Mouse (Mus musculus) limb, embryonic 11.5 days (tissue): ENCODE results near the gene Mrgprb1. TPM values are rescaled to one million over a fixed set of nuclear protein-coding genes. Genes with fewer than 3 reads are reported as not detected.
"Not testable (repeated sequence)": the region's sequence is repeated elsewhere in the genome, so short reads cannot be mapped to it uniquely, and the experiment has no call there.

Experiments
- ATAC-seq: fragments of 200-750 bp; cut with Nextera tagmentation; 2 replicates; pipeline ENCODE4 v1.8.0; 2017; ENCODE audit warnings: low read depth; ENCODE audit not compliant: insufficient number of reproducible peaks, low FRiP score, low TSS enrichment
- DNase-seq: peaks from one replicate; pipeline ENCODE4 v3.0.0-alpha.2; 2015; ENCODE audit warnings: low spot score
- H3K27ac ChIP-seq: fragments of 300-500 bp; sonication (generic); replicated peaks from 2 replicates; pipeline ENCODE4 v1.5.1; 2014; ENCODE audit warnings: low read depth, mild to moderate bottlenecking, low read length
- H3K27me3 ChIP-seq: fragments of 300-500 bp; sonication (generic); 2 replicates; pipeline ENCODE4 v1.6.1; 2014; ENCODE audit warnings: mild to moderate bottlenecking, low read length, mixed read lengths; ENCODE audit not compliant: control insufficient read depth, insufficient read depth
- H3K36me3 ChIP-seq: fragments of 300-500 bp; sonication (generic); 2 replicates; pipeline ENCODE4 v1.6.1; 2014; ENCODE audit warnings: mild to moderate bottlenecking, low read length, moderate library complexity, mixed read lengths; ENCODE audit not compliant: control insufficient read depth, insufficient read depth
- H3K4me1 ChIP-seq: fragments of 300-500 bp; sonication (generic); 2 replicates; pipeline ENCODE4 v1.6.1; 2014; ENCODE audit warnings: low read length, mixed read lengths; ENCODE audit not compliant: control insufficient read depth, insufficient read depth
- H3K4me2 ChIP-seq: fragments of 300-500 bp; sonication (generic); 2 replicates; pipeline ENCODE4 v1.6.1; 2014; ENCODE audit warnings: low read depth, mild to moderate bottlenecking, moderate library complexity; ENCODE audit not compliant: severe bottlenecking
- H3K4me3 ChIP-seq: fragments of 300-500 bp; sonication (generic); 2 replicates; pipeline ENCODE4 v1.5.1; 2014; ENCODE audit warnings: low read depth, low read length
- H3K9ac ChIP-seq: fragments of 300-500 bp; sonication (generic); 2 replicates; pipeline ENCODE4 v1.6.1; 2014; ENCODE audit warnings: mild to moderate bottlenecking, low read length
- H3K9me3 ChIP-seq: fragments of 300-500 bp; sonication (generic); 2 replicates; pipeline ENCODE4 v1.6.1; 2016; ENCODE audit warnings: low read length; ENCODE audit not compliant: control insufficient read depth
- WGBS: fragments of 180-500 bp; shearing (Covaris S2); extraction: QIAGEN DNeasy Blood & Tissue Kit; methylation state at CpG from one replicate; pipeline ENCODE4 v1.1.7; 2014; 5-methylcytosine and 5-hydroxymethylcytosine counted together
- polyA plus RNA-seq: library from polyadenylated mRNA; unstranded; fragments of >200 nt; fragmentation: Nextera tagmentation; extraction: Ambion mirVana; gene quantifications from 2 replicates; pipeline ENCODE4 v1.2.1, GENCODE M21; 2014

The Mrgprb1 gene
- polyA plus RNA-seq: not detected in 2 replicates

DNA sequence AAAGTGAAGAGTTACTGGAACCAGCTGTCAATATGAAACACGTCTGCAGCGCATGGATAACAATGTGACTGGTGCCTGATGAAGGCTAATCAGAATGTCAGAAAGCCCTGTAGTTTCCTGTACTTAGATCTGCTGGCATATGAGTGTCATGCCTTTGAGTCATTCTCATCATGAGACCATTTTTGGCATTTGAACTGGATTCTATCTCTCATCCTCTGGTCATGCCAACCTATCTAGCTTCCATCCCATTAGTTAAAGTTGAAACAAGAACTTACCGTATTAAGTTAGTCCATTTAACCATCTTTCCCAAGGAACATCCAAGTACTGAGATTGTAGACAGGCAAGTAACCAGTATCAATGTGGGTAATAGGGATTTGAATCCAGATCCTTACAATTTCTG is at the start of gene Mrgprb1:
TSS of gene Mrgprb1 (minus strand) at position 101 of the 400 bp plus-strand sequence.
- H3K27me3 ChIP-seq: no peaks in the 10 kb centered on the region
- H3K36me3 ChIP-seq: no peaks in the 10 kb centered on the region
- DNase-seq: no peak
- H3K4me3 ChIP-seq: no peak within 1 kb of the TSS
- no peak within 1 kb of the TSS for H3K4me2 ChIP-seq
- 86% methylated on average over 3 of the region's 3 CpGs for WGBS
- H3K27ac ChIP-seq: no peak within 1 kb of the TSS
- no peak within 1 kb of the TSS for H3K9ac ChIP-seq
- ATAC-seq: no peak
- peaks cover 2% of the 10 kb centered on the region; the same call in 1 of the 2 replicates for H3K9me3 ChIP-seq
- no peaks in the 10 kb centered on the region for H3K4me1 ChIP-seq

- Histone ChIP-seq H3K27ac (no peak within 1 kb of the TSS), H3K4me3 (no peak within 1 kb of the TSS), H3K4me1 (no peaks in the 10 kb centered on the region), H3K9ac (no peak within 1 kb of the TSS), H3K9me3 (no peaks in the 10 kb centered on the region; the same call in 1 of the 2 replicates), H3K27me3 (no peaks in the 10 kb centered on the region), H3K4me2 (no peak within 1 kb of the TSS), H3K36me3 (no peaks in the 10 kb centered on the region)
- ATAC-seq (no peak), DNase-seq (no peak)
Measured at GRCm38 (mm10) chr7:48499221-48499620, 43.1 kb upstream of the Mrgprb1 start, which contains the start of gene Mrgprx2. Mrgprx2 (minus strand) TSS chr7:48499321.

GRCm38 (mm10) chr7:48436581-48436980 is 19.6 kb downstream of the Mrgprb1 start:
- H3K27me3 ChIP-seq: no peaks in the 10 kb centered on the region
- ATAC-seq (no peak), DNase-seq (no peak)
- H3K27ac ChIP-seq: no peak overlapping the region
- H3K9ac ChIP-seq: no peak overlapping the region
- H3K4me1 ChIP-seq: no peaks in the 10 kb centered on the region
- peaks cover 4% of the 10 kb centered on the region; the same call in 1 of the 2 replicates for H3K9me3 ChIP-seq
- H3K4me3 ChIP-seq: no peak overlapping the region
- WGBS: 56% methylated on average over 3 of the region's 3 CpGs
- no peaks in the 10 kb centered on the region for H3K36me3 ChIP-seq
- no peak overlapping the region for H3K4me2 ChIP-seq

GRCm38 (mm10) chr7:48435936-48436335 is 20.2 kb downstream of the Mrgprb1 start:
- not testable (repeated sequence) for H3K4me1 ChIP-seq, ATAC-seq, H3K27me3 ChIP-seq, H3K27ac ChIP-seq, H3K9ac ChIP-seq, H3K36me3 ChIP-seq, H3K9me3 ChIP-seq, H3K4me3 ChIP-seq, H3K4me2 ChIP-seq, DNase-seq
- 81% methylated on average over 3 of the region's 3 CpGs for WGBS

Other genes starting within 250 kb of the Mrgprb1 start
- not detected in 2 replicates for gene Mrgprb8, start 67.8 kb downstream of the Mrgprb1 start, polyA plus RNA-seq
- gene Mrgprx2, start 43.0 kb upstream of the Mrgprb1 start, polyA plus RNA-seq: not detected in 2 replicates
- not detected in 2 replicates for gene Mrgprb2, start 101.7 kb upstream of the Mrgprb1 start, polyA plus RNA-seq
- gene Mrgprb3, start 187.5 kb upstream of the Mrgprb1 start, polyA plus RNA-seq: not detected in 2 replicates